Mouse (Mus musculus): ENCODE data around the gene Gm47429.

Gene Gm47429

GRCm38 (mm10) chr13:50443812-50444211 lies at the start of gene Gm47429:
Gm47429 (minus strand) TSS chr13:50443912.
- no peak for DNase-seq (ENCODE audit: low read depth, low spot score)

GRCm38 (mm10) chr13:50488510-50488909 lies 44.8 kb upstream of the Gm47429 start:
- DNase-seq (ENCODE audit: low read depth, low spot score) = peak; percentile 84

- peak; percentile 48 for DNase-seq (ENCODE audit: low read depth, low spot score)
Observed at GRCm38 (mm10) chr13:50467007-50467406, 23.3 kb upstream of the Gm47429 start, which contains the start of gene Nutm2. Nutm2 (plus strand) TSS chr13:50467307.

- peak; percentile 59 for DNase-seq (ENCODE audit: low read depth, low spot score)
Observed at GRCm38 (mm10) chr13:50464621-50465562, 21.2 kb upstream of the Gm47429 start.

GRCm38 (mm10) chr13:50460433-50460832 lies 16.7 kb upstream of the Gm47429 start:
- DNase-seq (ENCODE audit: low read depth, low spot score) = peak; percentile 90

- peak; percentile 94 for DNase-seq (ENCODE audit: low read depth, low spot score)
Observed at GRCm38 (mm10) chr13:50453426-50453825, 9.7 kb upstream of the Gm47429 start.

GRCm38 (mm10) chr13:50452266-50452665 lies 8.6 kb upstream of the Gm47429 start:
- DNase-seq (ENCODE audit: low read depth, low spot score) = peak; percentile 57

- DNase-seq (ENCODE audit: low read depth, low spot score) = no peak
Observed at GRCm38 (mm10) chr13:50445261-50445660, 1.5 kb upstream of the Gm47429 start.

- no peak for DNase-seq (ENCODE audit: low read depth, low spot score)
Observed at GRCm38 (mm10) chr13:50426686-50427085, 17.0 kb downstream of the Gm47429 start.

GRCm38 (mm10) chr13:50424517-50424916 lies 19.2 kb downstream of the Gm47429 start:
- DNase-seq (ENCODE audit: low read depth, low spot score) = no peak

GRCm38 (mm10) chr13:50423625-50424209 lies 20.0 kb downstream of the Gm47429 start:
- no peak for DNase-seq (ENCODE audit: low read depth, low spot score)

- DNase-seq (ENCODE audit: low read depth, low spot score) = no peak
Observed at GRCm38 (mm10) chr13:50418421-50418820, 25.3 kb downstream of the Gm47429 start.

- peak; percentile 81 for DNase-seq (ENCODE audit: low read depth, low spot score)
Observed at GRCm38 (mm10) chr13:50417389-50418183, 26.1 kb downstream of the Gm47429 start, which contains the start of gene Fbxw17. Fbxw17 (plus strand) TSS chr13:50417864.
